Mouse (Mus musculus): Measurements from ENCODE around the gene Bves. TPM values are rescaled to one million over a fixed set of nuclear protein-coding genes. Genes with fewer than 3 reads are reported as not detected.

Bves gene
- polyA plus RNA-seq, 1 experiment from 2014 or later, result 1.7 TPM

Other genes starting within 250 kb of the Bves start
- 0.07 and 0.14 TPM in 2 replicates for gene Popdc3, start 157.7 kb upstream of the Bves start, polyA plus RNA-seq (2016; fragmentation: Nextera tagmentation; extraction: Ambion mirVana)
- 54.2 and 59.3 TPM in 2 replicates for gene Lin28b, start 150.6 kb downstream of the Bves start, polyA plus RNA-seq (2016; fragmentation: Nextera tagmentation; extraction: Ambion mirVana)
- 23.5 and 24.7 TPM in 2 replicates for gene Hace1, start 242.1 kb downstream of the Bves start, polyA plus RNA-seq (2016; fragmentation: Nextera tagmentation; extraction: Ambion mirVana)

All from forebrain, embryonic 10.5 days (tissue).